Mouse (Mus musculus): Measurements from ENCODE around the gene Gpr84.

The Gpr84 gene

GRCm38 (mm10) chr15:103308056-103308875 is 2.1 kb downstream of the Gpr84 start:
- DNase-seq (ENCODE audit: extremely low read depth, low read depth): no peak

- DNase-seq (ENCODE audit: extremely low read depth, low read depth): peak; percentile 67
Observed at GRCm38 (mm10) chr15:103307125-103307524, 3.3 kb downstream of the Gpr84 start.

GRCm38 (mm10) chr15:103305792-103306645 is 4.4 kb downstream of the Gpr84 start:
- DNase-seq (ENCODE audit: extremely low read depth, low read depth): no peak

GRCm38 (mm10) chr15:103305070-103305678 is 5.2 kb downstream of the Gpr84 start:
- DNase-seq (ENCODE audit: extremely low read depth, low read depth): peak; percentile 67

- DNase-seq (ENCODE audit: extremely low read depth, low read depth): no peak
Observed at GRCm38 (mm10) chr15:103304616-103304969, 5.8 kb downstream of the Gpr84 start.

GRCm38 (mm10) chr15:103303916-103304615 is 6.3 kb downstream of the Gpr84 start:
- no peak for DNase-seq (ENCODE audit: extremely low read depth, low read depth)

GRCm38 (mm10) chr15:103302341-103303021 is 7.9 kb downstream of the Gpr84 start:
- no peak for DNase-seq (ENCODE audit: extremely low read depth, low read depth)

GRCm38 (mm10) chr15:103301547-103302340 is 8.7 kb downstream of the Gpr84 start:
- no peak for DNase-seq (ENCODE audit: extremely low read depth, low read depth)

GRCm38 (mm10) chr15:103301046-103301445 is 9.4 kb downstream of the Gpr84 start:
- no peak for DNase-seq (ENCODE audit: extremely low read depth, low read depth)

GRCm38 (mm10) chr15:103300560-103300959 is 9.9 kb downstream of the Gpr84 start:
- DNase-seq (ENCODE audit: extremely low read depth, low read depth): no peak

- no peak for DNase-seq (ENCODE audit: extremely low read depth, low read depth)
Observed at GRCm38 (mm10) chr15:103300067-103300471, 10.3 kb downstream of the Gpr84 start.

GRCm38 (mm10) chr15:103299644-103300043 is 10.8 kb downstream of the Gpr84 start:
- DNase-seq (ENCODE audit: extremely low read depth, low read depth): no peak

- no peak for DNase-seq (ENCODE audit: extremely low read depth, low read depth)
Observed at GRCm38 (mm10) chr15:103298861-103299616, 11.4 kb downstream of the Gpr84 start.

GRCm38 (mm10) chr15:103298026-103298425 is 12.4 kb downstream of the Gpr84 start:
- no peak for DNase-seq (ENCODE audit: extremely low read depth, low read depth)

- DNase-seq (ENCODE audit: extremely low read depth, low read depth): no peak
Observed at GRCm38 (mm10) chr15:103297313-103297712, 13.1 kb downstream of the Gpr84 start.

GRCm38 (mm10) chr15:103295851-103296250 is 14.6 kb downstream of the Gpr84 start:
- no peak for DNase-seq (ENCODE audit: extremely low read depth, low read depth)

- DNase-seq (ENCODE audit: extremely low read depth, low read depth): no peak
Observed at GRCm38 (mm10) chr15:103294649-103295048, 15.8 kb downstream of the Gpr84 start.

- DNase-seq (ENCODE audit: extremely low read depth, low read depth): no peak
Observed at GRCm38 (mm10) chr15:103293375-103293774, 17.0 kb downstream of the Gpr84 start.

GRCm38 (mm10) chr15:103292673-103293345 is 17.6 kb downstream of the Gpr84 start:
- DNase-seq (ENCODE audit: extremely low read depth, low read depth): no peak
